Mouse (Mus musculus) myocyte (in vitro differentiated cells): ENCODE results near the gene Cadm3. TPM values are rescaled to one million over a fixed set of nuclear protein-coding genes. Genes with fewer than 3 reads are reported as not detected.

ENCODE experiments used
- H3K27me3 ChIP-seq: one replicate; pipeline ENCODE4 v1.6.1; 2011; ENCODE audit not compliant: control insufficient read depth, insufficient read depth, insufficient read length
- H3K36me3 ChIP-seq: one replicate; pipeline ENCODE4 v1.6.1; 2011; ENCODE audit not compliant: control insufficient read depth, insufficient read depth
- H3K4me2 ChIP-seq: one replicate; pipeline ENCODE4 v1.6.1; 2011; ENCODE audit warnings: low read depth, control low read depth
- H3K4me3 ChIP-seq: one replicate; pipeline ENCODE4 v1.5.1; 2011; ENCODE audit warnings: mild to moderate bottlenecking, control low read depth, moderate library complexity
- H3K79me2 ChIP-seq: one replicate; pipeline ENCODE4 v1.6.1; 2011; ENCODE audit not compliant: control insufficient read depth, insufficient read depth
- H3ac ChIP-seq: one replicate; pipeline ENCODE4 v1.6.1; 2011; ENCODE audit not compliant: control insufficient read depth, insufficient read length
- CEBPB ChIP-seq: IDR thresholded peaks from 2 replicates; pipeline ENCODE4 v1.6.1; 2011; ENCODE audit warnings: mild to moderate bottlenecking, moderate library complexity; ENCODE audit not compliant: poor library complexity, insufficient read depth, severe bottlenecking
- E2F4 ChIP-seq: IDR thresholded peaks from one replicate; pipeline ENCODE4 v1.6.1; 2011; ENCODE audit warnings: mild to moderate bottlenecking, control low read depth, moderate library complexity; ENCODE audit not compliant: insufficient read depth
- MAX ChIP-seq: IDR thresholded peaks from one replicate; pipeline ENCODE4 v1.6.1; 2011; ENCODE audit warnings: low read depth, mild to moderate bottlenecking, control low read depth
- MYOD1 ChIP-seq, 3 experiments: IDR thresholded peaks; one replicate each; pipeline ENCODE4 v1.6.1; 2011; ENCODE audit warnings: control low read depth in 2 of 3, low read depth in 2 of 3, mild to moderate bottlenecking in 2 of 3, moderate library complexity in 1 of 3; ENCODE audit not compliant: insufficient read length in 2 of 3, control insufficient read depth in 1 of 3
- MYOG ChIP-seq, 3 experiments: IDR thresholded peaks; one replicate each; pipeline ENCODE4 v1.6.1; 2011; ENCODE audit warnings: control low read depth in 2 of 3, low read depth in 2 of 3, mild to moderate bottlenecking in 2 of 3; ENCODE audit not compliant: insufficient read length in 2 of 3, control insufficient read depth in 1 of 3, insufficient read depth in 1 of 3
- POLR2A ChIP-seq: IDR thresholded peaks from one replicate; pipeline ENCODE4 v1.6.1; 2011; ENCODE audit warnings: low read depth, mild to moderate bottlenecking, control low read depth, moderate library complexity; ENCODE audit not compliant: insufficient read length
- POLR2AphosphoS2 ChIP-seq: IDR thresholded peaks from one replicate; pipeline ENCODE4 v1.6.1; 2011; ENCODE audit warnings: low read depth, control low read depth; ENCODE audit not compliant: insufficient read length
- REST ChIP-seq: IDR thresholded peaks from one replicate; pipeline ENCODE4 v1.6.1; 2011; ENCODE audit warnings: mild to moderate bottlenecking, control low read depth, moderate library complexity; ENCODE audit not compliant: insufficient read depth, insufficient read length
- SRF ChIP-seq: IDR thresholded peaks from one replicate; pipeline ENCODE4 v1.6.1; 2011; ENCODE audit warnings: low read depth; ENCODE audit not compliant: control insufficient read depth, insufficient read length
- TCF12 ChIP-seq: IDR thresholded peaks from one replicate; pipeline ENCODE4 v1.6.1; 2011; ENCODE audit warnings: mild to moderate bottlenecking, control low read depth; ENCODE audit not compliant: poor library complexity, insufficient read depth, severe bottlenecking
- TCF3 ChIP-seq: IDR thresholded peaks from one replicate; pipeline ENCODE4 v1.6.1; 2011; ENCODE audit warnings: low read depth, control low read depth; ENCODE audit not compliant: insufficient read length
- USF1 ChIP-seq: IDR thresholded peaks from one replicate; pipeline ENCODE4 v1.6.1; 2011; ENCODE audit warnings: low read depth, mild to moderate bottlenecking, control low read depth, moderate library complexity
- polyA plus RNA-seq: library from polyadenylated mRNA; unstranded; fragments of >200 nt; fragmentation: generic; extraction: Trizol; gene quantifications from one replicate; pipeline ENCODE4 v1.2.1, GENCODE M21; 2012; ENCODE audit warnings: missing spikeins

Cadm3 gene
- polyA plus RNA-seq, 1 experiment = 0.19 TPM

DNA sequence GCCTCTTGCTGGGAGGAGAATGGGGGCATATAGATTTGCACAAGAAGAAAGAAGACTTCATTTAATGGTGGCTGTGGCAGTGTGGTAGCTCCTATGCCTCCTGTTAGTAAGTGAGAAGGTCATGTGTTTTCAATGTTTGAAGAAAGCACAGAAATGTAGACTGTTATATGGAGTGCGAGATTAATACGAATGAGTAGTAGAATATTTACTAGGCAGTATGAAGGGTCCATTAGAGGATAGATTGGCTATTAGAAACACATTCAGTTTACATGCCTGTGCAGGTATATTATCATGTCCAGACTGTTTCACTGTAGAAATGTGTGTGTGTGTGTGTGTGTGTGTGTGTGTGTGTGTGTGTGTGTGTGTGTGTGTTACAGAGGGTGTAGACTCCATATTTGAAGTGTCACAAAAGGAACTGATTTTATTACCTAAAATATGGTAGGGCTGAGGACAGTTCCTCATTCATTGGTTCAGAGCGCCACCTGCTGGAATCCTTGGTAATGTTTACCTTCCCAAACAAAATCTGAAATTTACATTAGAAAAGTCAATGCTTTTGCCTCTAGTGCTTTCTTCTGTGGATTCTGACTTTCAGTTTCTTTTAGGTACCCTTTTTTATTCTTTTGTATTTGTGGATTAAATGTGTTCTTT lies 31.0 kb upstream of the Cadm3 start:
- Histone ChIP-seq H3K4me3 (no peak overlapping the region), H3K79me2 (no peaks in the 10 kb centered on the region), H3ac (no peak overlapping the region), H3K27me3 (no peaks in the 10 kb centered on the region), H3K4me2 (no peak overlapping the region), H3K36me3 (no peaks in the 10 kb centered on the region)
- TF ChIP-seq MYOG (IDR thresholded peaks at IDR 0.05; ENCODE audit: control insufficient read depth in 1 of 3, insufficient read depth in 1 of 3, insufficient read length in 2 of 3, low read depth in 2 of 3) (no peak), SRF (no peak), MAX (no peak), TCF12 (no peak), REST (no peak), MYOD1 (IDR thresholded peaks at IDR 0.05; ENCODE audit: control insufficient read depth in 1 of 3, insufficient read length in 2 of 3, low read depth in 2 of 3) (no peak), POLR2AphosphoS2 (no peak), CEBPB (no peak), USF1 (no peak), E2F4 (no peak), TCF3 (no peak), POLR2A (no peak)

DNA sequence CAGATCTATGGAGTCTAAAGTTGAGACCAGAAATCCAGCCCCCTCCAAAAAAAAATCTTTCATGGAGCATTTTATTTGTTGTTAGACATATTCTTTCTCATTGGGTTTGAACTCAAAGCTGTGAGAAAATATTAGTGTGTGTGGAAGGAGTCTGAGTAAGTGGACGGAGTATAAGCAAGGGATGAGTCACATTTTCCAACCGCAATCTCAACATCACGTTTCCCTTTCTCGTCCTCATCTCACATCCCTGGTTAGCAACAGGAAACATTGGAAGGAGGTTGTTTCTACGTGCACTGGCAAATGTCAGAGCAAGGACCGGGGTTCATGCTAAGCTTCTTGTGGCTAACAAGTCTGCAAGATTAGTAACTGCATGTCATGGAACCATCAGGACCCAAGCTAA lies 24.3 kb upstream of the Cadm3 start:
- H3K27me3 ChIP-seq = no peaks in the 10 kb centered on the region
- TF ChIP-seq POLR2A (no peak), REST (no peak), MYOG (IDR thresholded peaks at IDR 0.05; ENCODE audit: control insufficient read depth in 1 of 3, insufficient read depth in 1 of 3, insufficient read length in 2 of 3, low read depth in 2 of 3) (no peak), CEBPB (no peak), POLR2AphosphoS2 (no peak), MAX (no peak), TCF12 (no peak), USF1 (no peak), TCF3 (no peak), E2F4 (no peak), MYOD1 (IDR thresholded peaks at IDR 0.05; ENCODE audit: control insufficient read depth in 1 of 3, insufficient read length in 2 of 3, low read depth in 2 of 3) (no peak)
- no peak overlapping the region for H3ac ChIP-seq
- no peaks in the 10 kb centered on the region for H3K36me3 ChIP-seq
- H3K4me3 ChIP-seq = no peak overlapping the region
- H3K4me2 ChIP-seq = no peak overlapping the region
- no peaks in the 10 kb centered on the region for H3K79me2 ChIP-seq

DNA sequence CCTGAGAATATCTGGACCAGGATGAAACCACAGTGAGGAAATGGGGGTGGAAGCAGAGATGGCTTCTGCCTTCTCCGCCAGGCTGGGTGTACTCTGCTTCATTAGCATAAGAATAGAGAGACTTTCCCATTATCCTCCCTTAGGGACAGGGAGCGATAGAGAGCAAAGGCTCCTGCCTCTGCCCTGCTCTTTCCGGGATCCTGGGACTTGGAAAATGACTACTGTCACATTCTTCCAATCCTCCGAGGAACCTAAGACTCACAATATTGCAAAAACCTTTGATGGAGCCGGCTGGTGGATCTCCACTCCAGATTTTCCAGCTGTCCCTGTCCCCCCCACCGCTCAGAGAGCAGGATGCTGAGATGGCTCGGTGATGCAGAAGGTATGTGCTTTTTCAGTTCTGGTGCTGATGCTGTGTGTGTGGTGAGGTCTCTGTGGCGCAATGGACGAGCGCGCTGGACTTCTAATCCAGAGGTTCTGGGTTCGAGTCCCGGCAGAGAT lies 22.5 kb upstream of the Cadm3 start:
- no peak overlapping the region for H3K4me3 ChIP-seq
- no peaks in the 10 kb centered on the region for H3K27me3 ChIP-seq
- H3K79me2 ChIP-seq = no peaks in the 10 kb centered on the region
- TF ChIP-seq CEBPB (no peak), MAX (no peak), E2F4 (no peak)
- H3K4me2 ChIP-seq = no peak overlapping the region
- H3ac ChIP-seq = no peak overlapping the region
- no peaks in the 10 kb centered on the region for H3K36me3 ChIP-seq

DNA sequence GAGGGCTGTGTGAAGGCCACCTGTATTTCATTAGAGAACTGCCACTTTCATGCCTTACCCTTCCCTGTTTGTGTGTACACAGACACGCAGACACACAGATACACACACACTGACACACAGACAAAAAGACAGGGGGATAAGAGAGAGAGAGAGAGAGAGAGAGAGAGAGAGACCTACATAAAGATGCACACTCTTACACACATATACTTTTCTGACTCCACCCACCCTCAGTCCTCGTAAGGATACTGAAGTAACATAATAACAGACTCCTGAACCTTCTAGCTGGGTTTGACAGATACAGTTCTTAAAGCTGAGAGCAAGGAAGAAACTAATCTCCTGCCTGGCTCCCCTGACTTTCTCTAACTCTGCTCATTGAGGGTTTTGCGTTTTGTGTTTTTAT lies 21.9 kb upstream of the Cadm3 start:
- Histone ChIP-seq H3K4me2 (no peak overlapping the region), H3K36me3 (no peaks in the 10 kb centered on the region), H3K79me2 (no peaks in the 10 kb centered on the region), H3K27me3 (no peaks in the 10 kb centered on the region), H3ac (no peak overlapping the region), H3K4me3 (no peak overlapping the region)
- TF ChIP-seq USF1 (no peak), REST (no peak), POLR2A (no peak), TCF12 (no peak), SRF (no peak), CEBPB (no peak), E2F4 (no peak), MYOG (IDR thresholded peaks at IDR 0.05; ENCODE audit: control insufficient read depth in 1 of 3, insufficient read depth in 1 of 3, insufficient read length in 2 of 3, low read depth in 2 of 3) (no peak), MAX (no peak), POLR2AphosphoS2 (no peak), MYOD1 (IDR thresholded peaks at IDR 0.05; ENCODE audit: control insufficient read depth in 1 of 3, insufficient read length in 2 of 3, low read depth in 2 of 3) (no peak), TCF3 (no peak)

DNA sequence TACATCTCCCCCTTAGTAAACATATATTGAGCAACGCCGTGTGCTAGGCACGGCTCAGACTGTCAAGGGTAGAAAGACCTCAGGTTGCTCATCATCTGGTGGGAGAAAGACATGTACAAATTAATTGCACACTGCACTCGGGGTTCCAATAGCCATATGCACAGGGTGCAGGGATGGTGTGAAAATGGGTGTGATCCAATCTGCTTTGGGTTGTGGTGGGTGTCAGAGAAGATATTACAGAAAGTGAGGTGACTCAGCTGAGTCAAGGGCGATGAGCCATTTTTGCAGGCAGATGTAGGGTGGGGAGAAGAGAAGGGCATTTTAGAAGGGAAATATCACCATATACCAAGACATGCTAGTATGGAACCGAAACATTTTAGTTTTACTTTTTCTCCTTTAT lies 13.9 kb upstream of the Cadm3 start:
- Histone ChIP-seq H3K27me3 (no peaks in the 10 kb centered on the region), H3ac (no peak overlapping the region), H3K4me3 (no peak overlapping the region), H3K4me2 (no peak overlapping the region), H3K79me2 (no peaks in the 10 kb centered on the region), H3K36me3 (no peaks in the 10 kb centered on the region)
- no peak for TF ChIP-seq MYOD1 (IDR thresholded peaks at IDR 0.05; ENCODE audit: control insufficient read depth in 1 of 3, insufficient read length in 2 of 3, low read depth in 2 of 3)
- TF ChIP-seq TCF3 = no peak
- no peak for TF ChIP-seq SRF
- no peak for TF ChIP-seq MAX
- TF ChIP-seq CEBPB = no peak
- no peak for TF ChIP-seq E2F4
- TF ChIP-seq POLR2A = no peak
- no peak for TF ChIP-seq USF1
- TF ChIP-seq TCF12 = no peak
- TF ChIP-seq REST = no peak
- TF ChIP-seq MYOG (IDR thresholded peaks at IDR 0.05; ENCODE audit: control insufficient read depth in 1 of 3, insufficient read depth in 1 of 3, insufficient read length in 2 of 3, low read depth in 2 of 3) = no peak
- TF ChIP-seq POLR2AphosphoS2 = no peak
